Mouse (Mus musculus): ENCODE measurements at regions not wholly inside any gene's neighbourhood (a gene's known extent, or its start where the extent isn't known, plus 50 kb on each side); places are given as distances from the start of the nearest gene placed in this dataset.

- H3K36me3 ChIP-seq (ENCODE audit: control insufficient read depth, insufficient read depth, low read length), result no peaks in the 10 kb centered on the region
- no peak overlapping the region for H3K27ac ChIP-seq (replicated peaks; ENCODE audit: low read depth, low read length)
- H3K9ac ChIP-seq (ENCODE audit: low read length), result no peak overlapping the region
- H3K4me2 ChIP-seq (ENCODE audit: low read depth, severe bottlenecking), result no peak overlapping the region
- DNase-seq (ENCODE audit: low spot score) (no peak), ATAC-seq (ENCODE audit: insufficient number of reproducible peaks, low FRiP score, low TSS enrichment, low read depth) (no peak)
- H3K9me3 ChIP-seq (ENCODE audit: control insufficient read depth, low read length), result no peaks in the 10 kb centered on the region
- H3K27me3 ChIP-seq (ENCODE audit: control insufficient read depth, insufficient read depth, low read length), result no peaks in the 10 kb centered on the region
- no peaks in the 10 kb centered on the region for H3K4me1 ChIP-seq (ENCODE audit: control insufficient read depth, insufficient read depth, low read length)
- 83% methylated on average over 7 of the region's 7 CpGs for WGBS
- H3K4me3 ChIP-seq (ENCODE audit: low read depth, low read length), result no peak overlapping the region
Observed at GRCm38 (mm10) chr1:23648875-23649506, 112.6 kb upstream of the B3gat2 start.

- 89% methylated on average over 4 of the region's 4 CpGs for WGBS
- no peak overlapping the region for H3K4me3 ChIP-seq (ENCODE audit: low read depth, low read length)
Observed at GRCm38 (mm10) chr1:23649886-23650285, 111.7 kb upstream of the B3gat2 start.

GRCm38 (mm10) chr1:23653628-23654027, 107.9 kb upstream of the B3gat2 start:
- no peak for DNase-seq (ENCODE audit: low spot score)
- WGBS, result 89% methylated on average over 4 of the region's 4 CpGs
- no peak overlapping the region for H3K9ac ChIP-seq (ENCODE audit: low read length)
- ATAC-seq (ENCODE audit: insufficient number of reproducible peaks, low FRiP score, low TSS enrichment, low read depth), result no peak
- H3K27ac ChIP-seq (replicated peaks; ENCODE audit: low read depth, low read length), result no peak overlapping the region
- no peaks in the 10 kb centered on the region for H3K36me3 ChIP-seq (ENCODE audit: control insufficient read depth, insufficient read depth, low read length)
- no peaks in the 10 kb centered on the region for H3K4me1 ChIP-seq (ENCODE audit: control insufficient read depth, insufficient read depth, low read length)
- no peaks in the 10 kb centered on the region for H3K9me3 ChIP-seq (ENCODE audit: control insufficient read depth, low read length)
- H3K4me2 ChIP-seq (ENCODE audit: low read depth, severe bottlenecking), result no peak overlapping the region
- H3K27me3 ChIP-seq (ENCODE audit: control insufficient read depth, insufficient read depth, low read length), result no peaks in the 10 kb centered on the region
- H3K4me3 ChIP-seq (ENCODE audit: low read depth, low read length), result no peak overlapping the region

More at GRCm38 (mm10) chr1:23649886-23650285, 111.7 kb upstream of the B3gat2 start:
- ATAC-seq (ENCODE audit: insufficient number of reproducible peaks, low FRiP score, low TSS enrichment, low read depth) (no peak), DNase-seq (ENCODE audit: low spot score) (no peak)
- no peak overlapping the region for H3K27ac ChIP-seq (replicated peaks; ENCODE audit: low read depth, low read length)
- H3K9me3 ChIP-seq (ENCODE audit: control insufficient read depth, low read length), result no peaks in the 10 kb centered on the region
- no peak overlapping the region for H3K9ac ChIP-seq (ENCODE audit: low read length)
- H3K4me2 ChIP-seq (ENCODE audit: low read depth, severe bottlenecking), result no peak overlapping the region
- no peaks in the 10 kb centered on the region for H3K27me3 ChIP-seq (ENCODE audit: control insufficient read depth, insufficient read depth, low read length)
- no peaks in the 10 kb centered on the region for H3K36me3 ChIP-seq (ENCODE audit: control insufficient read depth, insufficient read depth, low read length)
- no peaks in the 10 kb centered on the region for H3K4me1 ChIP-seq (ENCODE audit: control insufficient read depth, insufficient read depth, low read length)

GRCm38 (mm10) chr1:23655768-23656167, 105.8 kb upstream of the B3gat2 start:
- H3K27me3 ChIP-seq (ENCODE audit: control insufficient read depth, insufficient read depth, low read length), result no peaks in the 10 kb centered on the region
- no peak overlapping the region for H3K4me2 ChIP-seq (ENCODE audit: low read depth, severe bottlenecking)
- no peak for ATAC-seq (ENCODE audit: insufficient number of reproducible peaks, low FRiP score, low TSS enrichment, low read depth)
- H3K36me3 ChIP-seq (ENCODE audit: control insufficient read depth, insufficient read depth, low read length), result no peaks in the 10 kb centered on the region
- no peak for DNase-seq (ENCODE audit: low spot score)
- H3K4me3 ChIP-seq (ENCODE audit: low read depth, low read length), result no peak overlapping the region
- 94% methylated on average over 1 of the region's 1 CpGs for WGBS
- no peaks in the 10 kb centered on the region for H3K4me1 ChIP-seq (ENCODE audit: control insufficient read depth, insufficient read depth, low read length)
- H3K9me3 ChIP-seq (ENCODE audit: control insufficient read depth, low read length), result no peaks in the 10 kb centered on the region
- H3K27ac ChIP-seq (replicated peaks; ENCODE audit: low read depth, low read length), result no peak overlapping the region
- H3K9ac ChIP-seq (ENCODE audit: low read length), result no peak overlapping the region

- Histone ChIP-seq H3K36me3 (ENCODE audit: control insufficient read depth, insufficient read depth, low read length) (no peaks in the 10 kb centered on the region), H3K4me3 (ENCODE audit: low read depth, low read length) (no peak overlapping the region), H3K9me3 (ENCODE audit: control insufficient read depth, low read length) (no peaks in the 10 kb centered on the region), H3K27me3 (ENCODE audit: control insufficient read depth, insufficient read depth, low read length) (no peaks in the 10 kb centered on the region), H3K4me1 (ENCODE audit: control insufficient read depth, insufficient read depth, low read length) (no peaks in the 10 kb centered on the region), H3K27ac (replicated peaks; ENCODE audit: low read depth, low read length) (no peak overlapping the region), H3K4me2 (ENCODE audit: low read depth, severe bottlenecking) (no peak overlapping the region), H3K9ac (ENCODE audit: low read length) (no peak overlapping the region)
- ATAC-seq (ENCODE audit: insufficient number of reproducible peaks, low FRiP score, low TSS enrichment, low read depth), result no peak
- whole genome bisulfite sequencing, result 65% methylated on average over 12 of the region's 12 CpGs
- peak; percentile 26 for DNase-seq (ENCODE audit: low spot score)
Observed at GRCm38 (mm10) chr1:23656302-23656701, 105.3 kb upstream of the B3gat2 start.

GRCm38 (mm10) chr1:23656718-23657117, 104.8 kb upstream of the B3gat2 start:
- H3K27ac ChIP-seq (replicated peaks; ENCODE audit: low read depth, low read length), result no peak overlapping the region
- no peaks in the 10 kb centered on the region for H3K27me3 ChIP-seq (ENCODE audit: control insufficient read depth, insufficient read depth, low read length)
- H3K36me3 ChIP-seq (ENCODE audit: control insufficient read depth, insufficient read depth, low read length), result no peaks in the 10 kb centered on the region
- H3K9ac ChIP-seq (ENCODE audit: low read length), result no peak overlapping the region
- H3K4me1 ChIP-seq (ENCODE audit: control insufficient read depth, insufficient read depth, low read length), result no peaks in the 10 kb centered on the region
- no peak overlapping the region for H3K4me2 ChIP-seq (ENCODE audit: low read depth, severe bottlenecking)
- ATAC-seq (ENCODE audit: insufficient number of reproducible peaks, low FRiP score, low TSS enrichment, low read depth) (no peak), DNase-seq (ENCODE audit: low spot score) (no peak)
- no peaks in the 10 kb centered on the region for H3K9me3 ChIP-seq (ENCODE audit: control insufficient read depth, low read length)
- H3K4me3 ChIP-seq (ENCODE audit: low read depth, low read length), result no peak overlapping the region
- 84% methylated on average over 8 of the region's 8 CpGs for WGBS

GRCm38 (mm10) chr1:23670514-23670913, 91.0 kb upstream of the B3gat2 start:
- Histone ChIP-seq H3K9me3 (ENCODE audit: control insufficient read depth, low read length) (no peaks in the 10 kb centered on the region), H3K27ac (replicated peaks; ENCODE audit: low read depth, low read length) (no peak overlapping the region), H3K27me3 (ENCODE audit: control insufficient read depth, insufficient read depth, low read length) (no peaks in the 10 kb centered on the region), H3K4me1 (ENCODE audit: control insufficient read depth, insufficient read depth, low read length) (no peaks in the 10 kb centered on the region), H3K36me3 (ENCODE audit: control insufficient read depth, insufficient read depth, low read length) (no peaks in the 10 kb centered on the region), H3K4me2 (ENCODE audit: low read depth, severe bottlenecking) (no peak overlapping the region), H3K4me3 (ENCODE audit: low read depth, low read length) (no peak overlapping the region), H3K9ac (ENCODE audit: low read length) (no peak overlapping the region)
- 84% methylated on average over 4 of the region's 4 CpGs for WGBS
- ATAC-seq (ENCODE audit: insufficient number of reproducible peaks, low FRiP score, low TSS enrichment, low read depth) (no peak), DNase-seq (ENCODE audit: low spot score) (peak; percentile 2)

GRCm38 (mm10) chr1:23674357-23674756, 87.2 kb upstream of the B3gat2 start:
- Histone ChIP-seq H3K9ac (ENCODE audit: low read length) (no peak overlapping the region), H3K4me2 (ENCODE audit: low read depth, severe bottlenecking) (no peak overlapping the region), H3K36me3 (ENCODE audit: control insufficient read depth, insufficient read depth, low read length) (no peaks in the 10 kb centered on the region), H3K9me3 (ENCODE audit: control insufficient read depth, low read length) (no peaks in the 10 kb centered on the region), H3K4me1 (ENCODE audit: control insufficient read depth, insufficient read depth, low read length) (no peaks in the 10 kb centered on the region), H3K4me3 (ENCODE audit: low read depth, low read length) (no peak overlapping the region), H3K27me3 (ENCODE audit: control insufficient read depth, insufficient read depth, low read length) (no peaks in the 10 kb centered on the region), H3K27ac (replicated peaks; ENCODE audit: low read depth, low read length) (no peak overlapping the region)
- DNase-seq (ENCODE audit: low spot score), result peak; percentile 19
- no peak for ATAC-seq (ENCODE audit: insufficient number of reproducible peaks, low FRiP score, low TSS enrichment, low read depth)
- 94% methylated on average over 6 of the region's 6 CpGs for WGBS

GRCm38 (mm10) chr1:23676301-23676700, 85.3 kb upstream of the B3gat2 start:
- ATAC-seq (ENCODE audit: insufficient number of reproducible peaks, low FRiP score, low TSS enrichment, low read depth) (no peak), DNase-seq (ENCODE audit: low spot score) (peak; percentile 5)
- no peak overlapping the region for H3K4me3 ChIP-seq (ENCODE audit: low read depth, low read length)
- H3K4me1 ChIP-seq (ENCODE audit: control insufficient read depth, insufficient read depth, low read length), result no peaks in the 10 kb centered on the region
- WGBS, result 85% methylated on average over 2 of the region's 2 CpGs
- no peaks in the 10 kb centered on the region for H3K9me3 ChIP-seq (ENCODE audit: control insufficient read depth, low read length)
- H3K27me3 ChIP-seq (ENCODE audit: control insufficient read depth, insufficient read depth, low read length), result no peaks in the 10 kb centered on the region
- H3K27ac ChIP-seq (replicated peaks; ENCODE audit: low read depth, low read length), result no peak overlapping the region
- H3K36me3 ChIP-seq (ENCODE audit: control insufficient read depth, insufficient read depth, low read length), result no peaks in the 10 kb centered on the region
- H3K9ac ChIP-seq (ENCODE audit: low read length), result no peak overlapping the region
- H3K4me2 ChIP-seq (ENCODE audit: low read depth, severe bottlenecking), result no peak overlapping the region

All from limb, embryonic 11.5 days (tissue).